Mouse (Mus musculus) activated CD4-positive, CD25-positive, alpha-beta regulatory T cell, adult 4 months (primary cell): ENCODE measurements around the gene Epop. TPM values are rescaled to one million over a fixed set of nuclear protein-coding genes. Genes with fewer than 3 reads are reported as not detected.

Experiments used
- ATAC-seq: one replicate; pipeline ENCODE4 v1.8.0; 2017
- polyA plus RNA-seq, 2 experiments: library from polyadenylated mRNA; unstranded; fragments of 100-300 nt; shearing (Covaris generic); gene quantifications; one replicate each; pipeline ENCODE4 v1.2.1; 2017

The Epop gene
- polyA plus RNA-seq, 2 experiments from 2014 or later = 0.40 to 0.61 TPM

DNA sequence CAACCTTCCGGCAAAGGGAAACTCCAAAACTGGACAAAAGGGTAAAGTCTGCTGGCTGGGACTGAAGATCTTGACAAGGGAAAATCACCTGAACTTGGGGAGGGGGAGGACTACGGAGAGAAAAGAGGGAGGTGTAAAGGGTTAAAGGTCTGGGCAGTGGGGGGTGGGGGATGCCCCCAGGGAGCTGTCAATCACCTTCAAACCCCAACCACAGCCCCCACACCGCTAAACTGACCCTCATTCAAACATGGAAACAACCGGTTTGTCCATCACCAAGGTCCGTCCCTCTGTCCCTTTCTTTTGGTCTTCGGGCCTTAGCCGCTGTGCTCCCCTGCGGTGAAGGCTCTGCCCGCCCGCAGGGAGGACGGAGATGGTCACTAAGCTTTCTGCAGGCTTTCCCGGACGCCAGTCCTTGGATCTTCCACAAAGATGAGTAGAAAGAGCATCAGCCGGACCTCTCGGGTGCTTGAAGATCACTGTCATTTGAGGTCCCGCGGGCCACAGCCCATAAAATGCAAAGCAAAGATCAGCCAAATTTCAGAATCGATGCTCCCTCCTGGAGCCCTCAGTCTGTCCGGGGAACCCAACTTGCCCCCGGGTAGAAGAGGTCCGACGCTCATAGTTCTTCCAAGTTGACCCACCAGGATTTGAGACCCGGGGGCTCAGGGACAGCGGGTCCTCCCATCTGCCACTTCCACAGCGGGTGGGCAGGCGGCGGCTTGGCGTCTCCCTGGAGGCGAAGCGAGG is 1.8 kb downstream of the Epop start:
- no peak for ATAC-seq

DNA sequence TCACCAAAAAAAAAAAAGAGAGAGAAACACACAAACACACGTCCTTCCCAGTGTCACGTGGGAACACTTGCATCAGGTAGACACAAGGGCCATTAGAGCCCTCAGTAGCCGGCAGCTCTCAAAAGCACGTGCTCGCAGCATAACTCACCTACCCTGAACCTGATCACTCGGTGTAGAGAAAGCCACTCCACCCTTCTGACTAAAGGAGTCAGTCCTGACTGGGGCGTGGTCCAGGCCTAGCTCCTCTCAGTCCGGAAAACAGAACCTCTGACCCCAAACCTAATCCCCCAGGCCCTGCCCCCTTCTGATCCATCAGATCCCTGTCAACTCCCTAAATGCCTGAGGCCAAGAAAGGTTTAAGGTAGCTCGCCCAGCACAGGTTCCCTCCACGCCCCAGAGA is 2.7 kb downstream of the Epop start:
- no peak for ATAC-seq

DNA sequence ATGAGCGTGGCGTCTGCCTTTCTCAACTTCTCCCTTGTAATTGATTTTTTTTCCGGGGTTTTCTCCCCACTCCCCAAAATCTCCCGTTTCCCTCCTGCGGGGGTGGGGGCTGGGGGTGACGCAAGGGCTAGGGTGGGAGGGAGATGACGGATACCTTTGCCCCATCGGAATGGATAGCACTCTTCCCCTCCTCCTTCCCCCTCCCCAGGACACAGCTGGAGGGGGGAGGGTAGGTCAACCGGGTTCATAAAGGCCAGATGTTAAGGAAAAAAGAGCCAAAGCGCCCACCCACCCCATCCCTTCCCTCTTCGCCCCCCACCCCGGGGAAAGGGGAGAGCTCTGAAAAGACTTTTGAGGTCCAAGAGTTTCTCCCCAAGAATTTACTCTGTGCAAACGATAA is 3.1 kb downstream of the Epop start:
- no peak for ATAC-seq

DNA sequence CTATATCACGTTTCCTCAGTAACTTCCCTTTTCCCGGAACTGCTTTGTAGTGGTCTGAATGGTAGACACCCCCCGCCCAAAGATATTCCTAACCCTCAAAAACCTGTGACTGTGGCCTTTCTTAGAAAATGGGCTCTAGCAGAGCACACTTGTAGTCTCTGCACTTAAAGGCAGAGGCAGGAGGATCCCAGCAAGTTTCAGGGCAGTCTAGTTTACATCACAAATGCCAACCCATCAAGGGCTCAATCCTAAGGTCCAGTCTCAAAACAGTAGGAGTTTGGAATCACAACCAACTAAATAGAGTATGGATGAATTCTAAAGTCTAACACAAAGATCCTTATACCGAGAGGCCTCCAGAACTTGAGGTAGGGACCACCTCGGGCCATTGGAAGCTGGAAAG is 4.0 kb downstream of the Epop start:
- ATAC-seq = no peak

DNA sequence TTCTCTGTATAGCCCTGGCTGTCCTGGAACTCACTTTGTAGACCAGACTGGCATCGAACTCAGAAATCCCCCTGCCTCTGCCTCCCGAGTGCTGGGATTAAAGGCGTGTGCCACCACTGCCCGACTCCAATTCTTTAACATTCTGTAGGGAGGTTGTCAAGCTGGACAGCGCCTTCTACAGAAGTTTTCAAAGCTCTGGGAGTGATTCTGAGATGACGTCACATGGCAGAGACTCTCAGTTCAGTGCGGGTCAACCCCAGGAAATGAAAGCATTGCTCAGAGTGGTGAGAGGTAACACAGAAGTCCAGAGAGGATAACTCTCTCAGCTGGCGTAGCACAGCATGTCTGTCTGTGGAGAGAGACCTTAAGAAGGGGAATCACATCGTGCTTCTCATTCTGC is 6.3 kb downstream of the Epop start:
- no peak for ATAC-seq

DNA sequence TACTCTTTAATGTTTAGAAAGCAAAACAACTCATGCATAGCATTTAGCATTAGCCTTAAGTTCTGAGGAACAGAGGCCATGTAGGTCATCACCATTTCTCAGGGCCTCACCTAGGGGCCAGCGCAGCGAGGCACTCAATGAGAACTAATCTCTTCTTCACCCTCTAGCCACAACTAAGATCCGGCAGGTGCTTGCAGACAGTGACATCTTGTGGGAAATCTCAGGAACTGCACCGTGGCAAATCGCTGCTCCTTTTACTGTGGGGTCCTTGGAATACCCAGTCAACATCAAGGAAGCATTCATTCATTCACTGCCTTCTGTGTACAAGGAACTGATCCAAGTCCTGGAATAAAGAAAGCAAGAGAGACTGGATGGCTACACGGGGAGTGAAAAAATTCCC is 7.1 kb downstream of the Epop start:
- ATAC-seq = peak; percentile 57

DNA sequence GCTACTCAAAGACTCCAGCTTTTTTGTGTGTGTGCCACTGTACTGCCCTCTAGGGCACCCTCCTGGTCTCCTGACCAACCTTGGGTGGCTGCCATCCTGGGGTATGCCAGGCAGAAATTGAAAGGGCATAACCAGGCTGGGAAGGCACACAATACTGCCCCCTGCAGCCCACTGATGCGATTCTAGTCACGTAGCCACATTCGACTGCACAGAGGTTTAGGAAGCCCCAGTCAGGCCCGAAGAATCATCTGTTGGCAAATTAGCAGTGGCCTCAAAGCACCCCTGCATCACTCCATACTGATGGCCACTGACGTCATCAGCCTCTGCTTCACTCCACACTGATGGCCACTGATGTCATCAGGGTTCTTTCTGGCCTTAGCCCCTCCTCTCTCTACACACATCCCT is 10.1 kb downstream of the Epop start:
- no peak for ATAC-seq

DNA sequence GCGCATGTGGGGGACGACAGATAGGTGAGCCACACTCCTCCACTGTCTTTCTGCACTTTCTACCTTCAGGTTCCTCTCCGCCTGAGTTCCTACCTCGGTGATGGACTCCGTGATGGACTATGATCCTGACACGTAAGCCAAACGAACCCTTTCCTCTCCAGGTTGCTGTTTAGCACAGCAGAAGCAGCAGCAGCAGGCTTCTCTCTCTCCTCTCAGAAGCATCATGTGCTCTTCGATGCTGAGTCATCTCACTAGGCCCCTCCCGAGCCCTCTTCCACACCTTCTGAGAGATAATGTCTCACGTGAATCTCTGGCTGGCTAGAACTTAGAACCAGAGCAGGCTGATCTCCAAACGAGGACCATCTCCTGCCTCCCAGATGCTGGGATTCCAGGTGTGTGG is 11.1 kb downstream of the Epop start:
- no peak for ATAC-seq

DNA sequence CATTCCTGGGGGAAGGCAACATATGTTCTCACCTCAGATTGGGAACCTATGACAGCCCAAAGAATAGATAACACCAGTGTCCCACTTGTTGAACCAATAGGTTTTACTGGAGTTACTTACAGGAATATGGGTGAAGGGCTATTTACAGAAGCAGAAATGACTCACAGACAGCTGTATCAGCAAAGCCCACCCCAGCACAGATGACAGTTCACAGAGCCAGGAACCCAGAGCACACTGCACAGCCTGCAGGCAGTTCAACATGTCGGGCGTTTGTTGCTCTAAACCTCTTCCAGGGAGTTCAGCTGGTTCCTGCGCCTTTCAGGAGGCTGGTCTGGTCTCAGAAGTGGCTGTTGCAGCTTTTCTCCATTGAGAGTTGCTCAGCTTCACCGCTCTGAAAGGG is 14.2 kb downstream of the Epop start:
- ATAC-seq = no peak

DNA sequence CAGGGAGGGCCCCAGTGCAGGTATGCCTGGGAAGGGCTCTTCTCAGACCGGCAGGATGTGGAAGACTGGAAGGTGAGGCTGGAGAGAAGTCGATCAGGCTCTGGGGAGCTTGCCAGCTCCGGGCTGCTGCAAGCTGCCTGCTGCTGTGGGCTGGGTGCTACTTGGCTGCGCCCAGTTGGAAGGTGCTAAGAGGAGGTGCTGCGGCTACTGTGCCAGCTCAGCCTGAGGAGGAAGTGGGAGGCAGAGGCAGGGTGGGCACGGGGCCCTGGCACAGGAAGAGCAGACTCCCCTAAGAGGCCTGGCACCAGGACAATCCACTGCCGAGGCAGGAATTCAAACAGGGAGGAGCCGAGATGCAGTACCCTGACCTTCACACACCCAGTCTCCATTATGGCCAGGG is 18.4 kb downstream of the Epop start:
- no peak for ATAC-seq

DNA sequence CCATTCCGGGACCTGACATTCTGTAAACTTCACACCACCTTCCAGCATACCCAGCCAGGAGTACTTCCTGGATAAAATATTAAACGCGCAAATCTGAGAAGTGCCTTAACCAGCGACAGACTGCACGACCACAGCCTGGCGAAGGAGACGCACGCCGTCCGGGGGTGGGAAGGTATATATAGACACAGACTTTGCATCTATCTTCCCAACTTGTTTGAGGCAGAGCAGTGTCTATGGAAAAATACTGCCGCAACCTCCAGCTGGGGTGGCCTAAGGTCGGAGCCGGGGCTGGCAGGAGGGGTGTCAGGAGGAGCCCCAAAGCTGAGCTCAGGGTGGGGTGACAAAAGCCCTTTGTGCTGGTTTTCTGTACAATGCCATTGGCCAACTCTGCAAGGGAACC is 19.8 kb downstream of the Epop start:
- no peak for ATAC-seq

DNA sequence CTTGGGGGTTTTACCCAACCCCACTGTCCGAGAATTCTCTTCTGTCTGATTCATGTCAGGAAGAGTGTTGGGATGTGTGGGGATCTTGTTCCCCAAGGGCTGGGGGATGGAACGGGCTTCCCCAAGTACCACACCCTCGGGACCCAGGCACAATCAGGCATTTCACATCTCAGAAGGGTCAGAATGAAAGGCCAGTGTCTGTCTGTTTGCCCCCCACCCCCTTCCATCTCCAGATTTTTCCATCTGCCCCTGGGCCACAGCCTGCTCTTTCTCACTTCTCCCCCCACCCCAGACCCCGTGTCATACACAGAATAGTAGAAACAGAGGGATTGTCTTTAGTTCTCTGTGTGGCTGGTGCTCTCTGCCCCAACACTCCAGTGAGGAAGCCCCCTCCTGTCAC is 20.6 kb downstream of the Epop start:
- no peak for ATAC-seq

DNA sequence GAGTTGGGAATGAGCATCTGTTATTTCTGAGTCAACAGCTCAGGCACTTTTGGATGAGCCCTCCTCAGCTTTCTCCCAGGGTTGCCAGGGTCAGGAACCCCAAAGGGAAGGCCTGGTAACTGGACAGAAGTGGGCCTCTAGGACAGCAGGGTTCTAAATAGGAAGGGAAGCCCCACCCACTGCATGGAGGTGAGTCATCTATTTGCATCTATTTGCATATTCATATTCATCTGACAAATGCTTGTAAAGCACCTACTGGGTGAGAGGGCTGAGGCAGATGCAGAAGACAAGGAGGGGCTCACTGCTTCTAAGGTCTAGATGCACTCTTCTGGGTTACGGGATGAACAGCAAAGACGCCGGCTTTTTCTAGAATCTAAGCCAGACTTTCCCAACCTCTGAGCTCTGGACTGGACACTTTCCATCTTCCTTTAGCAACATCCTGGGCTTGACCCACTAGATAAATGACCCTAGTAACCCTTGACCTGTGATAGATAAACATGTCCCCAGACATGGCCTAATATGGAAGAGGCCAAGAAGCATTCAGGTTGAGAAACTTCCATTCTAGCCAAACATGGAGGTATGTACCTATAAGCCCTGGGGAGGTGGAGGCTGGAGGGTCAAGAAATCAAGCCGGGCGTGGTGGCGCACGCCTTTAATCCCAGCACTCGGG is 22.3 kb downstream of the Epop start:
- ATAC-seq = no peak

DNA sequence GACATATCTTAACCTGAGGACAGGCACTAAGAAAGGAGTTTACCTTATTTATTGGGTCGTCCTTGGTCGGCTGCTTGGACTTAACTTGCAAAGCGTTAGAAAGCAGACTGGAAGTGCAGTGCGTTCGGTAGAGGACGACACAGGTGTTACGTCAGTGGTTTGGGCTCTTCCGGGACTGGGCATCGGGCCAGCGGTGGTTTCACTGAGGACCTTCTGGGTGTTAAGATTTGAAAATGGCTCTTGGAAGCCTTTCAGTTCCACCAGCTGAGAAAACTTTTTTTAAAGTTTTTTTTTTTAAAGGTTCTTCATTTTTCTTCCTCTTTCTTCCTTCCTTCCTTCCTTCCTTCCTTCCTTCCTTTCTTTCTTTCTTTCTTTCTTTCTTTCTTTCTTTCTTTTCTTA is 25.6 kb downstream of the Epop start:
- no peak for ATAC-seq

DNA sequence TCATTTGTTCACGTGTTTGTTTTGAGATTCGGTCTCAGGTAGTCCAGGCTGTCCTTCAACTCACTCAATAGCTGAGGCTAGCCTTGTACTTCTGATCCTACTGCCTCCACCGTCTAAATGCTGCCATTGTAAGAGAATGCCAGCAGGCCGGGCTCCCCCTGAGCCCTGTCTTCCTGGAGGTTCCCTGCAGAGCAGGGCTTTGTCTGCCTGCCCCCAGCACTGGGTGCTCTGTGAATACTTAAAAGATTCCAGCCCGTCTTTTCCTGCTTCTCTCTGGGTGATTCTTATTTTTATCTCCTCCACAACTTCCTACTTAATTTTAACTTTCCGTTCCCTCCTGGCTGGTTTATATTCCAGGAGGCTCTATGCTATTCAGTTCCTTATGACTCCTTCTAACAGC is 27.3 kb downstream of the Epop start:
- no peak for ATAC-seq

DNA sequence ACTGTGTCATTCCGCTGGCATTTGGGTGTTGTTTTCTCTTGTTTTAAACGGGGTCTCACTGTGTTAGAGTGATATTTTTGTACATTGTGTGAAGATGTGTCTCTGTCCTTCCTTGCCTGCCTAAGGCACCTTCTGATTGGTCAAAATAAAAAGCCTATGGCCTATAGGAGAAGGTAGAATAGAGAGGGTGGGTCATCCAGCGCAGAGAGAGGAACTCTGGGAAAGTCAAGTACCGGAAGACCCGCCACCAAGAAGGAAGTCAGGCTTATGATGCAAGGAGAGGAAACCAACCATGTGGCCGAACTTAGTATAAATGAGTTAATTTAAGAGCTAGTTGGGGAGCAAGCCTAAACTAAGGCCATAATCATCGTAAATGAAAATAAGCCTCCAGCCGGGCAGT is 30.4 kb downstream of the Epop start:
- ATAC-seq = no peak

DNA sequence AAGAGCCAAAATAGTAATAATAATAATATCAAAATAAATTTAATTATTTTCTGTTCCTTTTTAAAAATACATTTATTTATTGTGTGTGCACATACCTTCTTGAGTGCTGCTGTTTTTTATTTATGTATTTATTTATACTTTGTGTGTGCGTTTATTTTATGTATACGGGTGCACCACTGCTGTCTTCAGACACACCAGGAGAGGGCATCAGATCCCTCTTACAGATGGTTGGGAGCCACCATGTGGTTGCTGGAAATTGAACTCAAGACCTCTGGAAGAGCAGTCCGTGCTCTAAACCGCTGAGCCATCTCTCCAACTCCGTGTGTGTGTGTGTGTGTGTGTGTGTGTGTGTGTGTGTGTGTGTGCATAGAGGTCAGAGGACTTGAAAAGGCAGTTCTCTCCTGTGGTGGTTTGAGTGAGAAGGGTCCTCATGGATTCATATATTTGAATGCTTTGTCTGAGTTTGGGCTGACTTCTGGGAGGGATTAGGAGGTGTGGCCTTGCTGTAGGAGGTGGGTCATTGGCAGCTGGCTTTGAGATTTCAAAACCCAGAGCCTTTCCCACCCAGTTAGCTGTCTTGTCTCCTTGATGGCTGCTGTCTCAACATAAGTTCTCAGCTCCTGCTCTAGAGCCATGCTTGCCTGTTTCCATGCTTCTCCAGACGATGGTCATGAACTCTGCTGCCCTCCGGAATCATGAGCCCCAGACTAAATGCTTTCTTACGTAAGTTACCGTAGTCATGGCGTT is 31.4 kb downstream of the Epop start:
- ATAC-seq = no peak

DNA sequence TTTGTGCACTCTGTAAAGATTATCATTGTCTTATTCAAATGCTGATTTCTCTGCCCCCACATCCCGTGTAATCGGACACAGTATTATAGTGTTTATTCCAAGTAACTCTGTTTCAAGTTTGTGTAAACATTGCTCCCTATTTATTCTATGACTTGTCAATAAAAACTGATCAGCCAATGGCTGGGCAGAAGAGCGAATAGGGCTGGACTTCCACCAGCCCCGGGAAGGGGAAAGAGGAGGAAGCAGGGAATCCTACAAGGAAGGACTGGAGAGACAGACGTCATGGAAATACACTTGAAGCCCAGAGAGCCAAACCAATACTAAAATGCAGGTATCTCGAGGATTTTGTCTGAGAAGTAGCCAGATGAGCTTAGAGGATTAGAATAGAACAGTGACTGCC is 35.4 kb downstream of the Epop start:
- no peak for ATAC-seq

DNA sequence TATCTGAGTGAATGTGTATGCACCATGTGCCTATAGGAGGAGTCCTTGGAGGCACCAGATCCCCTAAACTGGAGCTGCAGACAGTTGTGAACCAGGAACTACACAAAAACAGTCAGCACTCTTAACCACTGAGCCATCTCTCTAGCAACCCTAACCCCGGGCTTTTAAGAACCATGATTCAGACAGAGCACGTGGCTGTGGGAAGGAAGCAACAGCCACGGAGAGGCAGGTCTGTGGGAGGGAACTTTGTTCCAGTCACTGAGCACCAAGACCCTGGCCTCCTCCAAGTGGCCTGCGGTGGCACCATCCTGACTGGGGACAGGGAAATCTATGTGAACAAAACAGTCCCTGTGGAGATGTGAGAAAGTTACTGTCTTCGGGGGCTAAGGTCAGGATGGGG is 37.6 kb downstream of the Epop start:
- ATAC-seq = no peak

DNA sequence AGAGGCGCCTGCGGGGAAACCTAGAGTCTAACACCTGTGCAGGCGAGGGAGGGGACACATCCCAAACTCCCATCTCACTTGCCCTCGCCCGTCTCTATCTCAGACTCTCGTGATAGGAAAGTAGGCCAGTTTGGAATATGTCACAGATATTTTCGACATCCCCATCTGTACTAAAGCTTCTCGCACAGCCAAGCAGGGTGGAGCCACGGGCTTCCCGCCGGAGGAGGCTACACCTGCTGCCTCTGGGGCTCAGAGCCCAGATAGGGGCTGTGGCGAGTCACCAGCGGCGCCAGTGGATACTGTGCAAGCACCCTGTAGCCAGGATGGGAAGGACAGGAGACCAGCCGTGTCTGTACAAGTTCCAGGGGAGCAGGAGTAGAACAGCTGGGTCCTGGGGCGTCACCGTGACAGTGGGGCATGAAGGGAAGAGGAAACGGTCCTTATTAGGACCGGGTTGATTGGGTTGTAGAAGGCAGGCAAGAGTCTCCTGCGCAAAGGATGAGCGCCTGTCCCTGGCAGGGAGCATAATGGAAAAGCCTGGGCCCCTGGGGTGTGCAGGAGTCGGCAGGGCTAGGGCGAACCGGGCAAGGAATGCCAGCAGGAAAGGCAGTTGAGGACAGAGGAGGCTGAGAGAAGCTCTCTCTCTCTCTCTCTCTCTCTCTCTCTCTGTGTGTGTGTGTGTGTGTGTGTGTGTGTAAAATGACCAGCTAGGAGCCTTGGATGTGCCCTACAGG is 39.1 kb downstream of the Epop start:
- ATAC-seq = no peak

DNA sequence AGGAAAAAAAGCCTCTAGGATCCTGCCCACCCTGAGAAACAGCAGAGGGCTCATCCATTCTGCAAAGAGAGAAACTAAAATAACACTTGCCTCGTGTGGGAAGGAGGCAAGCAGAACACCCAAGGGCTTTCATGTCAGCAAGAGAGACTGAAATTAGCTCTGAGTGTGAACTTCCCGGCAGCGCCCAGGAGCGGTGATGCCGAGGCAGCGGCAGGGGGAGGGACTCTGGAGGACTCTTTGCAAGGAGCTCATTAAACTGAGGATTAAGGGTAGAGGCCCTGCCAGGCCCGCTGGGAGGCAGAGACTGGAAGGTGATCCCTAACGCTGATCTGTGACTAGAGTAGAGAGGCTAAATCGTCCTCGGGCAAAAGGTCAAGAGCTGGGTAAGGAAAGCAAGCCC is 40.3 kb downstream of the Epop start:
- ATAC-seq = no peak

DNA sequence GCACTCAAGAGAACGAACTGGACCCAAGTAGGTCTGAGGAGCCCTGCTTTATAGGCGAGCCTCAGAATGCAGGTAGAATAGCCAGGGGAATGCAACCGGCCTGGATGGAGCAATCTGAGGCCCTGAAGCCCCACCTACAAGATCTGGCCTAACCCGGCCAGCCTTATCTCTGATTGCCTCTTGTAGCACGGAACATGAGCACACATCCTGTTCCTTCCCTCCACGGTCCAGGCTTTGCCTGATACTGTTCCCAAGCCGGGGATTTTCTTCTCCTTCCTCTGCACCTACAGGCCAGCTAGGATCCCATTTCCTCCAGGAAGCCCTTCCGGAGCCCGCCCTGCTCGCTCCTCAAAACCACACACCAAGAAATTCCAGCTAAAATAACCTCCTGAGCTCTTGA is 43.6 kb downstream of the Epop start:
- ATAC-seq = no peak

DNA sequence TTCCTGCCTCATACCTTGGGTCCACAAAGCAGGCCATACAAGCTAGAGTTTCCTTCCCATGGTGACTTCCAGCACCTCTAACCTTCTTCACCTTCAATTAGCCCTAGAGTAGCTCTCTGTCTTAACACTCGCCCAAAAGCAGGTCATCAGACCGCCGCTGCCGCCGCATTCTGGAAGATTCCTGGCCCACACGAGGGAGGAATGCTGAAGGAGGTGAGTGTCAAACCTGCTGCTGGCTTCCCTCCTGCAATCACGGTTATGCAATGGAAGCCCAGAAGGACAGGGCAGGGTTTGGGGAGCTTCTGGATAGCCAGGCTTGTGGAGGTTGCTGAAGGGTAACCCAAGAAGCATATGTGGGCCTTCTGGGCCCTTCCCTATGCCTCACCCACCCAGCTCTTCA is 45.0 kb downstream of the Epop start:
- ATAC-seq = no peak
